Mouse (Mus musculus): ENCODE data around the gene Efnb3. TPM values are rescaled to one million over a fixed set of nuclear protein-coding genes. Genes with fewer than 3 reads are reported as not detected.
"Not testable (repeated sequence)": the region's sequence is repeated elsewhere in the genome, so short reads cannot be mapped to it uniquely, and the experiment has no call there.

The Efnb3 gene
- total RNA-seq, 2 experiments from 2014 or later = 56.1 to 57.3 TPM

GRCm38 (mm10) chr11:69557381-69557958, 2.5 kb downstream of the Efnb3 start:
- no peak for DNase-seq (ENCODE audit: low spot score in 2 of 2)

GRCm38 (mm10) chr11:69554539-69555140, 5.4 kb downstream of the Efnb3 start:
- intact Hi-C loops (cut with DNase I) = no loop called here
- DNase-seq (ENCODE audit: low spot score in 2 of 2) = no peak

More at GRCm38 (mm10) chr11:69557381-69557958, 2.5 kb downstream of the Efnb3 start:
- intact Hi-C loops (cut with DNase I) = no loop called here

GRCm38 (mm10) chr11:69553341-69553721, 6.7 kb downstream of the Efnb3 start:
- intact Hi-C loops (cut with DNase I) = no loop called here
- DNase-seq (ENCODE audit: low spot score in 2 of 2) = no peak

DNA sequence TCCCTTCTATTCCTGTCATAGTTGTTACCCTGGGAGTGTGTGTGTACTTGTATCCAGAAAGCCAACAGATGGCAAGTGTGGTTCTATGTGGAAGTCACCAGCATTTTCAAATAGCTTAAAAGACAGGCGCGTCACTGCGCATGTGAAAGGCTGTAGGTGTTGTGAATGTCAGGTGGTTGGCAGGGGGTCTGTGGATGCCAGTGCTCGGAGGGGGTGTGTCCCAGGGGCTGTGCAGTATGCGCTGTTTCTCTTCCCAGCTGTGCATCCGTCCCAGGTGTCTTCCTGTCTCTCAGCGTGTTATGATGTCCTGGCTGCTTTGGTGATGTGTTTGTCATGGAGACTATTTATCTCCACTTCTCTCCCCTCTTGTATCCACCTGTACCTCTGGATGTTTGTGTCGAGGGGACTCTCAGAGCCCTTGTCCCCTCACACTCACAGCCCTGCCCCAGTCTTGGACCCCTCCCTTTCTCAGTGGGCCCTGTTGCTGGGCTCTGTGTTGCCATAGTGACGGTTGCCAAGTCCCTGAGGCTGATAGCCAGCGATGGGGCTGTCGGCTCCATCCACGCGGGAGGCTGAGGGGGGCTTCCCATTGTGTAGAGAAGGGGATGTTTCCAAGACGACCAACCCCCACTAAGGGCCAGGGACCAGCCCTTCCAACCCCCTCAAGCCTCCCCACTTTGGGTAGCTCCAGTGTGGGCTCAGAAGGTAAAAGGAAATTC, 7.2 kb downstream of the Efnb3 start:
- intact Hi-C loops (cut with DNase I) = no loop called here
- DNase-seq (ENCODE audit: low spot score in 2 of 2) = peak; percentile 46 to 52

DNA sequence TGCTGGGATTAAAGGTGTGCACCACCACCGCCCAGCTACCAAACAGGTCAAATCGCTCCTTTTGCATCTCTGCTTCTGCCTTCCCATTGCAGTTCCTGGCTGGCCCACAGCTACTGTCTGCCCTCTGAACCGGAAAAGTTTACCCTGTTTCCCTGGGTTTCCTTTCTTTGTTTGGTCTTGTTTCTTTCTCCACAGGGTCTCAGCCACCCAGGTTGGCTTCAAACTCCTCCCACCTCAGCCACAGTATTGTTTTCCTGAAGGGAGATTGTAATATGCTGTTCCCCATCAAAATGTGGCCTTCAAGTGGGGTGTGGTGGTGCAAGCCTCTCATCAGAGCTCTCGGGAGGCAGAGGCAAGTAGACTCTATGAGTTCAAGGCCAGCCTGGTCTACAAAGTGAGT, 8.7 kb downstream of the Efnb3 start:
- intact Hi-C loops (cut with DNase I) = no loop called here
- DNase-seq (ENCODE audit: low spot score in 2 of 2) = no peak

- DNase-seq (ENCODE audit: low spot score in 2 of 2) = no peak
- intact Hi-C loops (cut with DNase I) = no loop called here
These were observed 10.8 kb downstream of the Efnb3 start, which contains the start of gene Dnah2 for GRCm38 (mm10) chr11:69549060-69549656. Gene Dnah2, minus strand, starts transcription at chr11:69549110.

DNA sequence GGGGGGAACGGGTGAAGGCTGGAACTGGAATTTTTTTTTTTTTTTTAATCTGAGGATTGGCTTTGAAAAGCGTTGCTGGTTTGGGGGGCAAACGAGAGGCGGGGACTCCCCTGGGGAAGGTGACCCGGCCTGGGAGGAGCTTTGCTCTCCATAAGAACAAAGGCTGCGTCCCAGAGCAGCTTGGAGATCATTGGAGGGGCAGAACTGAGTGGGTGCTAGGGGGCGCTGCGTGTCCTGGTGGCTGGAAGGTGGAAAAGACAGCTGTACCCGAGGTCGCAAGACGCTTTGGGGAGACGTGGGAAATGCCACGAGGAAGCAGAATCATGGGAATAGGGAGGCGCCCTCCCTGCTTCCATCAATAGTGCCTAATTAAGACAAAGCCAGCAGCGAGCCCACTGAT, 12.9 kb downstream of the Efnb3 start:
- intact Hi-C loops (cut with DNase I) = no loop called here
- no peak for DNase-seq (ENCODE audit: low spot score in 2 of 2)

DNA sequence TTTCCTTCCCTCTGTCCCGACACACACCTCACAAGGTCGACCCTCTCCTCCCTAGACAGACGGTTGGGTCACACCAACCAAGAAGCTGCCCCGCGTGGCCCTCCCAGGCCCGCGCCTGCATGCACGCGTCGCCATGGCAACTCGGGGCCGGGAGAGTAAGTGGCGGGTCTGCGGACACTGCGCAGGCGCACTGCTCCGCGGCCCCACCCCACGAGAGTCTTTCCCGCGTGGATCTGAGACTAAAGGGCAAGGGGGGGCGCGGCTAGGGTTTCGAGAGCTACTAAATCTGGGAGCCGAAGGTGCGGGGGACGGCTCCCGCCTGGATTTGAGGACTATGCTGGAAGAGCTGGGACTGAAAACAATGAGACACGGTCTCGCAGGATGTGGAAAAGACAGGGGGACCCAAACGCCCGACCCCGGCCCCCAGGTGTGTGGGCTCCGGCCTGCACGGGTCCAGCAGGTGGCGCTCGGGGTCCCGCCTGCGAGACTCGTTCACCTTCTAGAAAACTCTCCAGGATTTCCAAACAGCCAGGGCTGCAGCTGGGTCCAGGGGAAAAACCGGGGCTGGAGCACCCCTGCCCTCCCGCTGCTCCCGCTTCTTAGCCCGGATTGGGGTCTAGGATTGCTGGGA, 13.5 kb downstream of the Efnb3 start:
- intact Hi-C loops (cut with DNase I) = no loop called here
- DNase-seq (ENCODE audit: low spot score in 2 of 2) = peak; percentile 72 to 78

GRCm38 (mm10) chr11:69545957-69546356, 14.0 kb downstream of the Efnb3 start:
- intact Hi-C loops (cut with DNase I) = no loop called here
- no peak for DNase-seq (ENCODE audit: low spot score in 2 of 2)

DNA sequence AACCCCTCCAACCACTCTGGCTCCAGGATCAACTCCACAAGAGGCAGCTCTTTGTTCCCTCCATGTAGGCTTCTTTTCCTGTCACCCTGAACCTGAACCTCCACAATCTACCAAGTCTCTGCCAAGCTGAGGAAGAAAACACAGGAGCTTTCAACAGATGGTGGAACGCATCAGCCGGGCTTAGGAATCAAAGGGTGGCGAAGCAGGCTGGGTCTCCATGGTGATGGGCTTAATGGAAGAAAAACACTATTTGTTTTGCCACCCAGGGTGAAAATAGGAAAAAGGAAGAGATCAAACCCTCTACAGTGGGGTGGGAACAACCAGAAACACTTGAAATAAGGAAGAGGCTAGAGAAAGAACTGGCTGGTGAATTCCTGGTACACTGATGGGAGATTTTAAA, 16.4 kb downstream of the Efnb3 start:
- DNase-seq (ENCODE audit: low spot score in 2 of 2) = no peak
- intact Hi-C loops (cut with DNase I) = no loop called here

DNA sequence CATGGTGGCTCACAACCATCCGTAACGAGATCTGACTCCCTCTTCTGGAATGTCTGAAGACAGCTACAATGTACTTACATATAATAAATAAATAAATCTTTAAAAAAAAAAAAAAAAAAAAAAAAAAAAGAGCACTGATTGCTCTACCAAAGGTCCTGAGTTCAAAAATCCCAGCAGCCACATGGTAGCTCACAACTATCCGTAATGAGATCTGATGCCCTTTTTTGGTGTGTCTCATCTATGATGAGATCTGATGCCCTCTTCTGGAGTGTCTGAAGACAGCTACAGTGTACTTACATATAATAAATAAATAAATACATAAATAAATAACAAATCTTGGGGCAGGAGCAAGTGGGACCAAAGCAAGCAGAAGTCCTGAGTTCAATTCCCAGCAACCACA, 18.3 kb downstream of the Efnb3 start:
- intact Hi-C loops (cut with DNase I) = not testable (repeated sequence)

GRCm38 (mm10) chr11:69540700-69541099, 19.3 kb downstream of the Efnb3 start:
- no peak for DNase-seq (ENCODE audit: low spot score in 2 of 2)
- intact Hi-C loops (cut with DNase I) = no loop called here

More for the DNA sequence above, 18.3 kb downstream of the Efnb3 start:
- not testable (repeated sequence) for DNase-seq (ENCODE audit: low spot score in 2 of 2)

DNA sequence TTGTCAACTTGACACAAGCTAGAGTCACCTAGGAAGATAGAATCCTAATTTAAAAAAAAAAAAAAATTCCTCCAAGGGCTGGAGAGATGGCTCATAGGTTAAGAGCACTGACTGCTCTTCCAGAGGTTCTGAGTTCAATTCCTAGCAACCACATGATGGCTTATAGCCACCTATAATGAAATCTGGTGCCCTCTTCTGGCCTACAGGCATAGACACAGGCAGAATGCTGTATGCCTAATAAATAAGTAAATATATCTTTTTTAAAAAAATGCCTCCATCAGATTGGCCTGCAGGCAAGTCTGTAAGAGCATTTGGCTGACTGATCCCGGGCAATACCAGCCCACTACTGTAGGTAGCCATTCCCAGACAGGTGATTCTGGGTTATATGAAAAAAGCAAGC, 25.0 kb downstream of the Efnb3 start:
- no peak for DNase-seq (ENCODE audit: low spot score in 2 of 2)
- intact Hi-C loops (cut with DNase I) = no loop called here

DNA sequence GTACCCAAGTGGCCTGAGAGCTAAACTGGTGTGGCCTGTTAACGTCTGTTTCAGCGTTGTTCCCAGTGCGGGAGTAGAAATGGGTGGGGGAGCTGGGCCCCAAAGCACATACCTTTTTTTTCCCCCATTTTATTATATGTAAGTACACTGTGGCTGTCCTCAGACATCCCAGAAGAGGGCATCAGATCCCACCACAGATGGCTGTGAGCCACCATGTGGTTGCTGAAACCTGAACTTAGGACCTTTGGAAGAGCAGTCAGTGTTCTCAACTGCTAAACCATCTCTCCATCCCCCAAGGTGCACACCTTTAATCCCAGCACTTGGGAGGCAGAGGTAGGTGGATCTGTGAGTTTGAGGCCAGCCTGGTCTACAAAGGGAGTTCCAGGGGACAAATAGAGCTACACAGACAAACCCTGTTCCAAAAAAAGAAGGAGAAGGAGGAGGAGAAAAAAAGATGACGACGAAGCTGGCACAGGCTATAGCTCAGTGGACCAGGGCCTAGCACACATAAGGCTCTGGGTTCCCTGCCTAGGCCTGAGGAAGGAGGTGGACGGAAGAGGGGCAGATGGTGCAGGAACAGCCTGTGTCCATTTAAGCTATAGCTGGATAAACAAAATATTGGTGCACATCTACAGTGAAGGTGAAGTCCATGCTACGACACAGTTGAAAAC, 27.4 kb downstream of the Efnb3 start:
- intact Hi-C loops (cut with DNase I) = no loop called here
- DNase-seq (ENCODE audit: low spot score in 2 of 2) = no peak

- DNase-seq (ENCODE audit: low spot score in 2 of 2) = not testable (repeated sequence)
These were observed 29.2 kb downstream of the Efnb3 start for GRCm38 (mm10) chr11:69530755-69531154.

DNA sequence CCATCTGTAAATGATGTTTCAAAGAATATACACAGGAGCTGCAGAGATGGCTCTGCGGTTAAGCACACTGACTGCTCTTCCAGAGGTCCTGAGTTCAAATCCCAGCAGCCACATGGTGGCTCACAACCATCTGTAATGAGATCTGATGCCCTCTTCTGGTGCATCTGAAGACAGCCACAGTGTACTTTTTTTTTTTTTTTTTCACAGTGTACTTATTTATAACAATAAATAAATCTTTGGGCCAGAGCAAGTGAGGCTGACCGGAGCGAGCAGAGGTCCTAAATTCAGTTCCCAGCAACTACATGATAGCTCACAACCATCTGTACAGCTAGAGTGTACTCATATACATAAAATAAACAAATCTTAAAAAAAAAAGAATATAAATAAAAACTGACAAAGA, 29.7 kb downstream of the Efnb3 start:
- DNase-seq (ENCODE audit: low spot score in 2 of 2); intact Hi-C loops (cut with DNase I): not testable (repeated sequence)

More at GRCm38 (mm10) chr11:69530755-69531154, 29.2 kb downstream of the Efnb3 start:
- intact Hi-C loops (cut with DNase I) = not testable (repeated sequence)

DNA sequence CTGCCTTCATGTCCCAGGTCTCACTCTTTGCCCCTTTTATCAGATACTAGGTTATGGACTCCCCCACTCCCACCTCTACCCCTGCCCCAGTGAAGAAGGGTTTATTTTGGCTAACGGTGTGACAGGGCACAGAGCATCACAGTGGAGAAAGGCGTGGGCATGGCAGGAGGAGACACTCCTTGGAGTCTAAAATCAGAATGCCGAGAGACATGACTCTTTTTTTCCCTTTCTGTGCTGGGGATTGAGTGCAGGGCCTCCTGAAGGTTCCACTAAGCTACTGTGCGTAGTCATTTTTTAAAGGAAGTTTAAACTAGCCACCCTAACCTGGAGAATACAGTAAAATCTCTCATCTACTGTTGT, 32.0 kb downstream of the Efnb3 start:
- intact Hi-C loops (cut with DNase I) = no loop called here
- DNase-seq (ENCODE audit: low spot score in 2 of 2) = no peak

- intact Hi-C loops (cut with DNase I) = no loop called here
- DNase-seq (ENCODE audit: low spot score in 2 of 2) = peak; percentile 29 to 31
These were observed 32.6 kb downstream of the Efnb3 start for GRCm38 (mm10) chr11:69527098-69528030.

GRCm38 (mm10) chr11:69526631-69527030, 33.4 kb downstream of the Efnb3 start:
- intact Hi-C loops (cut with DNase I) = no loop called here
- no peak for DNase-seq (ENCODE audit: low spot score in 2 of 2)
